Mouse (Mus musculus) midbrain, embryonic 13.5 days (tissue): Measurements from ENCODE around the gene Oard1. TPM values are rescaled to one million over a fixed set of nuclear protein-coding genes. Genes with fewer than 3 reads are reported as not detected.

ENCODE experiments used
- polyA plus RNA-seq: library from polyadenylated mRNA; unstranded; fragments of >200 nt; fragmentation: Nextera tagmentation; extraction: Ambion mirVana; gene quantifications from 2 replicates; pipeline ENCODE4 v1.2.1, GENCODE M21; 2015

Oard1 gene
- polyA plus RNA-seq, 1 experiment from 2014 or later, result 65.6 TPM

Other genes starting within 250 kb of the Oard1 start
- not detected in 2 replicates for gene A530064D06Rik, start 242.7 kb upstream of the Oard1 start, polyA plus RNA-seq
- not detected in 2 replicates for gene Trem1, start 177.2 kb upstream of the Oard1 start, polyA plus RNA-seq
- gene Trem3, start 162.2 kb upstream of the Oard1 start, polyA plus RNA-seq, result not detected in 2 replicates
- 0.20 and 0.30 TPM in 2 replicates for gene Treml4, start 145.7 kb upstream of the Oard1 start, polyA plus RNA-seq
- gene Treml2, start 110.5 kb upstream of the Oard1 start, polyA plus RNA-seq, result 0.08 TPM in 1 of 2 replicates, not detected in the other
- gene B430306N03Rik, start 93.9 kb upstream of the Oard1 start, polyA plus RNA-seq, result 0.13 TPM in 1 of 2 replicates, not detected in the other
- 2.8 and 3.1 TPM in 2 replicates for gene Trem2, start 63.6 kb upstream of the Oard1 start, polyA plus RNA-seq
- 0.59 and 0.80 TPM in 2 replicates for gene Treml1, start 50.1 kb upstream of the Oard1 start, polyA plus RNA-seq
- gene Nfya, start 108 bp upstream of the Oard1 start, polyA plus RNA-seq, result 14.2 and 15.9 TPM in 2 replicates
- 0.46 and 0.58 TPM in 2 replicates for gene Apobec2, start 22.9 kb downstream of the Oard1 start, polyA plus RNA-seq
- 3.2 and 3.5 TPM in 2 replicates for gene Tspo2, start 41.5 kb downstream of the Oard1 start, polyA plus RNA-seq
- gene Unc5cl, start 44.9 kb downstream of the Oard1 start, polyA plus RNA-seq, result 0.23 TPM in 2 replicates